Mouse (Mus musculus): ENCODE data around the gene Etnppl. TPM values are rescaled to one million over a fixed set of nuclear protein-coding genes. Genes with fewer than 3 reads are reported as not detected.

The Etnppl gene
- 0.11 TPM in 1 of 2 replicates, not detected in the other for polyA plus RNA-seq (2012; rRNA removed; ENCODE audit: low replicate concordance)

GRCm38 (mm10) chr3:130617439-130617898 lies at the start of gene Etnppl:
Gene Etnppl (plus strand): TSS chr3:130617448.

Other genes with a start within 250 kb of the Etnppl start
- gene Ostc, start 92.0 kb downstream of the Etnppl start, polyA plus RNA-seq (2012; rRNA removed; ENCODE audit: low replicate concordance), result 25.2 and 50.9 TPM in 2 replicates
- gene Rpl34, start 113.0 kb downstream of the Etnppl start, polyA plus RNA-seq (2012; rRNA removed; ENCODE audit: low replicate concordance), result 1,070 and 1,506 TPM in 2 replicates

Measured in mammary gland, adult 2 months (tissue).